Mouse (Mus musculus) hindbrain, postnatal 0 days (tissue): ENCODE results near the gene Irf2. TPM values are rescaled to one million over a fixed set of nuclear protein-coding genes. Genes with fewer than 3 reads are reported as not detected.

Experiments
- ATAC-seq: fragments of 200-750 bp; cut with Nextera tagmentation; 2 replicates; pipeline ENCODE4 v1.8.0; 2017; ENCODE audit warnings: mild to moderate bottlenecking, moderate TSS enrichment, moderate library complexity
- DNase-seq: peaks from one replicate; pipeline ENCODE4 v3.0.0-alpha.2; 2015; ENCODE audit warnings: low spot score
- H3K27ac ChIP-seq: fragments of 300-500 bp; sonication (generic); 2 replicates; pipeline ENCODE4 v1.5.1; 2014; ENCODE audit warnings: mild to moderate bottlenecking
- H3K27me3 ChIP-seq: fragments of 300-500 bp; sonication (generic); 2 replicates; pipeline ENCODE4 v1.6.1; 2014; ENCODE audit warnings: low read length, mixed read lengths; ENCODE audit not compliant: insufficient read depth
- H3K36me3 ChIP-seq: fragments of 300-500 bp; sonication (generic); 2 replicates; pipeline ENCODE4 v1.6.1; 2014; ENCODE audit warnings: low read length, mixed read lengths; ENCODE audit not compliant: insufficient read depth
- H3K4me1 ChIP-seq: fragments of 300-500 bp; sonication (generic); 2 replicates; pipeline ENCODE4 v1.6.1; 2014; ENCODE audit warnings: antibody characterized with exemption, low read length, mixed read lengths; ENCODE audit not compliant: insufficient read depth
- H3K4me2 ChIP-seq: fragments of 300-500 bp; sonication (generic); 2 replicates; pipeline ENCODE4 v1.6.1; 2014; ENCODE audit warnings: low read depth, mild to moderate bottlenecking, low read length, moderate library complexity, mixed read lengths
- H3K4me3 ChIP-seq: fragments of 300-500 bp; sonication (generic); 2 replicates; pipeline ENCODE4 v1.5.1; 2014; ENCODE audit warnings: low read length
- H3K9ac ChIP-seq: fragments of 300-500 bp; sonication (generic); replicated peaks from 2 replicates; pipeline ENCODE4 v1.6.1; 2014; ENCODE audit warnings: mild to moderate bottlenecking, low read length, moderate library complexity, mixed read lengths
- H3K9me3 ChIP-seq: fragments of 300-500 bp; sonication (generic); 2 replicates; pipeline ENCODE4 v1.6.1; 2016; ENCODE audit warnings: low read length, mixed read lengths
- CTCF ChIP-seq: IDR thresholded peaks from 2 replicates; pipeline ENCODE4 v1.5.1; 2016; ENCODE audit warnings: antibody characterized with exemption, control low read depth, low read depth
- WGBS: fragments of 180-500 bp; shearing (Covaris S2); extraction: QIAGEN DNeasy Blood & Tissue Kit; methylation state at CpG from one replicate; pipeline ENCODE4 v1.1.7; 2014; 5-methylcytosine and 5-hydroxymethylcytosine counted together
- polyA plus RNA-seq: library from polyadenylated mRNA; unstranded; fragments of >200 nt; fragmentation: Nextera tagmentation; extraction: Ambion mirVana; gene quantifications from 2 replicates; pipeline ENCODE4 v1.2.1, GENCODE M21; 2015
- total RNA-seq: library from RNA; depleted of rRNA; stranded (reverse); fragments of >200 nt; gene quantifications from 2 replicates; pipeline ENCODE4 v1.2.3, GENCODE M21; 2014

Gene Irf2
- total and polyA plus RNA-seq, 2 experiments from 2014 or later, result 3.8 to 12.8 TPM

DNA sequence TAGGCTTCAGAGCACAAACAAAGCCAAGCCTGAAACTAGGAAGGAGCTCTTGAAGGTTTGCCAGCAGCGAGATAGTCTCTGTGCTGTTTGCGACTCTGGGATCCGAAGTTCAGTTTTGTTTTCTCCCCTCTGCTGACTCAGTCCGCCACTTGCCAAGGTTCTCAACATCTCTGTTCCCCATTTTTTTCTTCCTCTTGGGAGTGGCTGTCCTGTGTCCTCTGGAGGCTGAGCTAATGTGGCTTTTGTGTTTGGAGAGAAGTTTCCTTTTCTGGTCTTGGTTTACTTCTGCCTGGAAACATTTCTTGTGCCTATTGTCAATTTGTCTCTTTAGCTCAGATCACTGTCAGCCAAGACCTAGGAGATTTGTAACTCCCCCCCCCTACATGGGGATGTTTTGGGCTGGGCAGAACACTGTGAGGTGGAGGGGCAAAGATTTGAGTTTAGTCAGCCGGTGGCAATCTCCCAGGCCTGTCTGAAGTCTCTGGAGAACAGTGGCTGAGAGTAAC, 103.2 kb downstream of the Irf2 start:
- H3K36me3 ChIP-seq, result no peaks in the 10 kb centered on the region; the same call in 1 of the 2 replicates
- no peaks in the 10 kb centered on the region for H3K27me3 ChIP-seq
- H3K4me2 ChIP-seq, result no peak overlapping the region
- no peak overlapping the region for H3K9ac ChIP-seq
- peak overlapping the region; percentile 22; the same call in 1 of the 2 replicates for H3K27ac ChIP-seq
- H3K4me3 ChIP-seq, result no peak overlapping the region
- DNase-seq, result peak; percentile 24
- TF ChIP-seq CTCF, result no peak
- no peaks in the 10 kb centered on the region for H3K4me1 ChIP-seq
- H3K9me3 ChIP-seq, result no peaks in the 10 kb centered on the region
- 57% methylated on average over 5 of the region's 5 CpGs for WGBS
- no peak for ATAC-seq

DNA sequence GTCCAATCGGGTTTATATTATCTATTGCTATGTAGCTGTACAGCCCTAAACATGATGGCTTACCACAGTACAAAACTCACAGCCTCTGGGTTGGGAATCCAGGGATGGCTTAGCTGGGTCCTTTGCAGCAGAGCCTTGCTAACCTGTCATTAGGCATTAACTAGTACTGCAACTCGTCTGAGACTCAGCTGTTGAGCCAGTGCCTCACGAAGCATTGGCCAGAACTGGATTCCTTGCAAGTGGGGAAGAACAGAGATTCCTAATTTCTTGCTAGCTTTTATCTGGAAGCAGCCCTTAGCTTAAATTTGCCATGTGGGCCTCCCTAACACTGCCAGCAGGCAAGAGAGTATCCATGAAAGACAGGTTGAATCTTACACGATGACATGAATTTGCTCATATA, 104.3 kb downstream of the Irf2 start:
- DNase-seq, result no peak
- Histone ChIP-seq H3K9me3 (no peaks in the 10 kb centered on the region), H3K4me1 (no peaks in the 10 kb centered on the region), H3K4me3 (no peak overlapping the region), H3K9ac (no peak overlapping the region), H3K27ac (no peak overlapping the region), H3K27me3 (no peaks in the 10 kb centered on the region), H3K4me2 (no peak overlapping the region), H3K36me3 (no peaks in the 10 kb centered on the region; the same call in 1 of the 2 replicates)
- no peak for ATAC-seq
- TF ChIP-seq CTCF, result no peak
- WGBS, result 89% methylated on average over 4 of the region's 4 CpGs

DNA sequence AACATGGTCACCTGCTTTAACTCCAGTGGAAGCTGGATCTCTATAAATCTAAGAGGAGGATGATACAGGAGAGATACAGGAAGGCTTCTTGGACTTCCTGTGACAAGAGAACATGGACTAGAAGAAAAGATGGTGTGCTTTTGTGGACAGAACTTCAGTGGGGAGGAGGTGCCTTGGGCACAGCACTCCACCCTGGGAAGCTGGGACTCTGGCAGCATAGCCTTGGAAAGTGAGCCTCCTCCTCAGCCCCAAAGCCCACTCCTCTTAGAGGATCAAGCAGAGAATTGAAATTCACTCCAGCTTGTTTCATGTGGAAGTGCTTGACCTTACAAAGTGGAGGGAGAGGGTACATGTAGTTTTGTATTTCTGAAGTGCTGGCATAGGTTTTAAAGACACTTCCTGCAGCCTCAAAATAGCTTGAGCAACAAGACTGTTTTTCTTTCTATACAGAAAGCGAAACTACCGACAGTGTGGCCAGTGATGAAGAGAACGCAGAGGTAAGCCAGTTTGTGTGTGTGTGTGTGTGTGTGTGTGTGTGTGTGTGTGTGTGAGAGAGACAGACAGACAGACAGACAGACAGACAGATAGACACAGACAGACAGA, 104.9 kb downstream of the Irf2 start:
- no peak overlapping the region for H3K4me2 ChIP-seq
- WGBS, result 90% methylated on average over 3 of the region's 3 CpGs
- H3K9me3 ChIP-seq, result no peaks in the 10 kb centered on the region
- no peaks in the 10 kb centered on the region for H3K4me1 ChIP-seq
- no peaks in the 10 kb centered on the region; the same call in 1 of the 2 replicates for H3K36me3 ChIP-seq
- no peak overlapping the region for H3K9ac ChIP-seq
- DNase-seq, result no peak
- no peak for TF ChIP-seq CTCF
- no peak overlapping the region for H3K4me3 ChIP-seq
- H3K27ac ChIP-seq, result peak overlapping the region; percentile 45; the same call in 1 of the 2 replicates
- no peaks in the 10 kb centered on the region for H3K27me3 ChIP-seq
- ATAC-seq, result no peak

DNA sequence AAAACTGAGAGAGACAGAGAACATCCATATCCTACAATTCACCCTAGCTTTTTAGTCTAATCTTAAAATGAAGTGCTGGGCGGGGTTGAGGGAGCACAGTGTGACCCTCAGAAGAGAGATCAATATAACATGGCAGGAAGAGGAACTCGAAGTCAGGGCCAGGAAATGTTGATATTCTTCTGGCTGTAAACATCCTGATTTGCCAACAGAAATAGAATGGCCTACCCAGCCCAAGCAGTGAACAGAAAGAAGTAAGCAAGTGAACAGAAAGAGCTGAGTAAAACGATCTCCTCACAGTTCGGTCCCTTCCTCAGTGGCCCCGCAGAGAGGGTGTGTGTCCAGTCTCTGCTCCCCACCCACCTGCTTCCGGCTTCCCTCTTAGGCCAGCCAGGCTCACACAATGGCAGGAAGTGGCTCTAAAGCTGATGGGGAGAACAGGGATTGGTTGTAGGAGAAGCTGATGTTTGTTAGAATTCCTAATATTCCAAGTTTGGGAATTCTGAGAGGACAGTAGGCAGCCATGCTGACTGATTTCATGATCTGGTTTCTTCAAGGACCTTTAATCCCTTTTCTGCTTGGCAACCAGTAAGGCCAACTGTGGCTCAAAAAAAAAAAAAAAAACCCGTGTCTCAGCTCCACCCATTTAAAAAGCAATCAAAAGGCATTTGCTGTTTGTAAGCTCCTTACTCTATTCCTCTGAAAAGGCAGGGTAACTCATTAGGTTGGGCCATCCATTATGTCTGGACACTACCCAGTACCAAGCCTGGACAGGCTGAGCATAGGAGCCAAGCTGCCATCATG, 105.6 kb downstream of the Irf2 start:
- Histone ChIP-seq H3K9me3 (no peaks in the 10 kb centered on the region), H3K9ac (no peak overlapping the region), H3K27ac (peak overlapping the region; percentile 45; the same call in 1 of the 2 replicates), H3K4me1 (no peaks in the 10 kb centered on the region), H3K36me3 (no peaks in the 10 kb centered on the region; the same call in 1 of the 2 replicates), H3K4me2 (no peak overlapping the region), H3K4me3 (no peak overlapping the region), H3K27me3 (no peaks in the 10 kb centered on the region)
- 71% methylated on average over 7 of the region's 7 CpGs for WGBS
- no peak for TF ChIP-seq CTCF
- DNase-seq (no peak), ATAC-seq (no peak)

DNA sequence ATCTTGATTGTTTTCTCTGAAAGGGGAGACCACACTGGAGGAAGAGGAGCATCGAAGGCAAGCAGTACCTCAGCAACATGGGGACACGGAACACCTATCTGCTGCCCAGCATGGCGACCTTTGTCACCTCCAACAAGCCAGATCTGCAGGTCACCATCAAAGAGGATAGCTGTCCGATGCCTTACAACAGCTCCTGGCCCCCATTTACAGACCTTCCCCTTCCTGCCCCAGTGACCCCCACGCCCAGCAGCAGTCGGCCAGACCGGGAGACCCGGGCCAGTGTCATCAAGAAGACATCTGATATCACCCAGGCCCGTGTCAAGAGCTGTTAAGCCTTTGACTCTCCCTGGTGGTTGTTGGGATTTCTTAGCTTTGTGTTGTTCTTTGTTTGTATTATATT, 106.4 kb downstream of the Irf2 start:
- Histone ChIP-seq H3K27me3 (no peaks in the 10 kb centered on the region), H3K36me3 (no peaks in the 10 kb centered on the region; the same call in 1 of the 2 replicates), H3K4me2 (no peak overlapping the region), H3K4me3 (no peak overlapping the region), H3K9ac (no peak overlapping the region), H3K9me3 (no peaks in the 10 kb centered on the region), H3K4me1 (no peaks in the 10 kb centered on the region), H3K27ac (no peak overlapping the region)
- no peak for ATAC-seq
- no peak for DNase-seq
- 92% methylated on average over 9 of the region's 9 CpGs for WGBS
- TF ChIP-seq CTCF, result no peak

DNA sequence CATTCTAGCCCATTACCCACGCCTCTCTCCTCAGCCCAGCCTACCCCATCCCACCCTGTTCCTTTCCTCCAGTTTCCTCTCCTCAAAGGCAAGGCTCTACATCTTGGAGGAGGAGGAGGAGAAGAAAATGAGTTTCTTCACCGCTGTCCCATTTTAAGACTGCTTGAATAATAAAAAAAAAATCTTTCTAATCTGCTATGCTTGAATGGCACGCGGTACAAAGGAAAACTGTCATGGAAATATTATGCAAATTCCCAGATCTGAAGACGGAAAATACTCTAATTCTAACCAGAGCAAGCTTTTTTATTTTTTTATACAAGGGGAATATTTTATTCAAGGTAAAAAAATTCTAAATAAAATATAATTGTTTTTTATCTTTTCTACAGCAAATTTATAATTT, 107.4 kb downstream of the Irf2 start:
- no peak for TF ChIP-seq CTCF
- Histone ChIP-seq H3K4me2 (no peak overlapping the region), H3K27me3 (no peaks in the 10 kb centered on the region), H3K9ac (no peak overlapping the region), H3K36me3 (no peaks in the 10 kb centered on the region; the same call in 1 of the 2 replicates), H3K27ac (no peak overlapping the region), H3K9me3 (no peaks in the 10 kb centered on the region), H3K4me1 (no peaks in the 10 kb centered on the region), H3K4me3 (no peak overlapping the region)
- no peak for ATAC-seq
- DNase-seq, result no peak
- 91% methylated on average over 5 of the region's 5 CpGs for WGBS
